Mouse (Mus musculus): Measurements from ENCODE around the gene Cdk6. TPM values are rescaled to one million over a fixed set of nuclear protein-coding genes. Genes with fewer than 3 reads are reported as not detected.
"Not testable (repeated sequence)": the region's sequence is repeated elsewhere in the genome, so short reads cannot be mapped to it uniquely, and the experiment has no call there.

Cdk6 gene
- polyA plus RNA-seq, 1 experiment from 2014 or later: 36.0 TPM

DNA sequence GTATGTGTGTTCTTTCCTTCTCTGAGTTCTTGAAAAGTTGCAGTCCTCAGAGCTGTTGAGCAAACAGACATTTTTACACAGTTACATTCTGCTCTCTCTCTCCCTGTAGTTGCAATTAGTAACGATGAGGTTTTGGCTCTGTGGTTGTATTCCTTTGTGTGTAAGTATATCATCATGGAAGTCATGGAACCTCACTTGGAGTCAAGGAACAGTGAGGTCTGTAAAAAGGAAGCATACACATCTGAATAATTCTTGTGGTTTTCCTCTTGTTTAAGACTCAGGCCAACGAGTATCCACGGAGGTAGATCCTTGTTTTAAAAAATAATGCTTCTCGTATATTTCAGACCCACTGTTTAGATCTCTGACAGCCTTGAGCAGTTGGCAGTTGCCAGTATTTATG lies 8.1 kb downstream of the Cdk6 start:
- H3K9ac ChIP-seq; H3K4me2 ChIP-seq (replicated peaks); H3K4me3 ChIP-seq (replicated peaks); H3K27ac ChIP-seq (replicated peaks); H3K9me3 ChIP-seq (replicated peaks); H3K36me3 ChIP-seq; ATAC-seq (ENCODE audit: insufficient number of reproducible peaks, low FRiP score, low TSS enrichment, low read depth); H3K27me3 ChIP-seq; H3K4me1 ChIP-seq: not testable (repeated sequence)
- 78% methylated on average over 4 of the region's 4 CpGs for WGBS

- H3K9me3 ChIP-seq (replicated peaks); ATAC-seq (ENCODE audit: insufficient number of reproducible peaks, low FRiP score, low TSS enrichment, low read depth); H3K27me3 ChIP-seq; H3K9ac ChIP-seq; H3K4me3 ChIP-seq (replicated peaks); H3K4me2 ChIP-seq (replicated peaks); H3K4me1 ChIP-seq; H3K27ac ChIP-seq (replicated peaks); H3K36me3 ChIP-seq: not testable (repeated sequence)
- WGBS: 67% methylated on average over 4 of the region's 4 CpGs
These were observed 10.6 kb downstream of the Cdk6 start for GRCm38 (mm10) chr5:3351836-3352235.

- WGBS: 87% methylated on average over 3 of the region's 3 CpGs
- no peak overlapping the region for H3K27ac ChIP-seq (replicated peaks)
- H3K36me3 ChIP-seq: no peaks in the 10 kb centered on the region
- no peak overlapping the region for H3K9ac ChIP-seq
- no peaks in the 10 kb centered on the region for H3K9me3 ChIP-seq (replicated peaks)
- no peak overlapping the region for H3K4me2 ChIP-seq (replicated peaks)
- H3K4me3 ChIP-seq (replicated peaks): no peak overlapping the region
- H3K4me1 ChIP-seq: no peaks in the 10 kb centered on the region; the same call in 1 of the 2 replicates
- H3K27me3 ChIP-seq: no peaks in the 10 kb centered on the region
- ATAC-seq (ENCODE audit: insufficient number of reproducible peaks, low FRiP score, low TSS enrichment, low read depth): no peak
These were observed 11.0 kb downstream of the Cdk6 start for GRCm38 (mm10) chr5:3352314-3352713.

- WGBS: 87% methylated on average over 3 of the region's 3 CpGs
- no peak overlapping the region for H3K9ac ChIP-seq
- no peaks in the 10 kb centered on the region for H3K27me3 ChIP-seq
- H3K9me3 ChIP-seq (replicated peaks): no peaks in the 10 kb centered on the region
- no peak overlapping the region for H3K27ac ChIP-seq (replicated peaks)
- no peaks in the 10 kb centered on the region for H3K36me3 ChIP-seq
- no peak overlapping the region for H3K4me2 ChIP-seq (replicated peaks)
- no peaks in the 10 kb centered on the region; the same call in 1 of the 2 replicates for H3K4me1 ChIP-seq
- ATAC-seq (ENCODE audit: insufficient number of reproducible peaks, low FRiP score, low TSS enrichment, low read depth): no peak
- no peak overlapping the region for H3K4me3 ChIP-seq (replicated peaks)
These were observed 11.5 kb downstream of the Cdk6 start for GRCm38 (mm10) chr5:3352827-3353226.

GRCm38 (mm10) chr5:3354307-3354706 lies 13.0 kb downstream of the Cdk6 start:
- 85% methylated on average over 5 of the region's 5 CpGs for WGBS
- Histone ChIP-seq H3K27ac (replicated peaks) (no peak overlapping the region), H3K9me3 (replicated peaks) (no peaks in the 10 kb centered on the region), H3K9ac (no peak overlapping the region), H3K36me3 (no peaks in the 10 kb centered on the region), H3K4me3 (replicated peaks) (no peak overlapping the region), H3K27me3 (no peaks in the 10 kb centered on the region), H3K4me2 (replicated peaks) (no peak overlapping the region), H3K4me1 (no peaks in the 10 kb centered on the region; the same call in 1 of the 2 replicates)
- no peak for ATAC-seq (ENCODE audit: insufficient number of reproducible peaks, low FRiP score, low TSS enrichment, low read depth)

DNA sequence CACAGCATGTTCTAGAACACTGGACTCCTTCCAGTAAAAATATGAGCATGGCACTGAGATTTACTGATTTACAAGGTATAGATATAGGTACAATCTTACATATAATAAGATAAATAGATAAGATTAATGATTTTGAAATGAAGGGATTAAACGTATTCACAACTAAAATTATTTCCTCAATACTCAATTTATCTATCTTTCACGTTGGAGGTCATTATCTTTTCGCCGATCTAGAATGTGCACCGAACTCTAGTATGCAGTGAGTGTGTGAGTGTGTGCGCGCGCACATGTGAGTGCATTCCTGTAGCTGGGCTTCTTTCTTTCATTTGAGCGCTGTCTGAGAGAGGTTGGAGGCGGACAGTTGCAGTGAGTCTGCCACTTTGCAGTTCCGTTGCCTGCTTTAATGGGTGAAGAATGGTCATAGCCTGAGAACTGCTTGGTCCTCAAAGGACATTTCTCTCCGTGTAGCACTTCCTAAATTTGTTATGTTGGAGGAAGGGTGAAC lies 13.8 kb downstream of the Cdk6 start:
- Histone ChIP-seq H3K4me3 (replicated peaks) (no peak overlapping the region), H3K27ac (replicated peaks) (no peak overlapping the region), H3K4me2 (replicated peaks) (no peak overlapping the region), H3K4me1 (no peaks in the 10 kb centered on the region; the same call in 1 of the 2 replicates), H3K9ac (no peak overlapping the region), H3K9me3 (replicated peaks) (no peaks in the 10 kb centered on the region), H3K27me3 (no peaks in the 10 kb centered on the region), H3K36me3 (no peaks in the 10 kb centered on the region)
- no peak for ATAC-seq (ENCODE audit: insufficient number of reproducible peaks, low FRiP score, low TSS enrichment, low read depth)
- 91% methylated on average over 12 of the region's 12 CpGs for WGBS

DNA sequence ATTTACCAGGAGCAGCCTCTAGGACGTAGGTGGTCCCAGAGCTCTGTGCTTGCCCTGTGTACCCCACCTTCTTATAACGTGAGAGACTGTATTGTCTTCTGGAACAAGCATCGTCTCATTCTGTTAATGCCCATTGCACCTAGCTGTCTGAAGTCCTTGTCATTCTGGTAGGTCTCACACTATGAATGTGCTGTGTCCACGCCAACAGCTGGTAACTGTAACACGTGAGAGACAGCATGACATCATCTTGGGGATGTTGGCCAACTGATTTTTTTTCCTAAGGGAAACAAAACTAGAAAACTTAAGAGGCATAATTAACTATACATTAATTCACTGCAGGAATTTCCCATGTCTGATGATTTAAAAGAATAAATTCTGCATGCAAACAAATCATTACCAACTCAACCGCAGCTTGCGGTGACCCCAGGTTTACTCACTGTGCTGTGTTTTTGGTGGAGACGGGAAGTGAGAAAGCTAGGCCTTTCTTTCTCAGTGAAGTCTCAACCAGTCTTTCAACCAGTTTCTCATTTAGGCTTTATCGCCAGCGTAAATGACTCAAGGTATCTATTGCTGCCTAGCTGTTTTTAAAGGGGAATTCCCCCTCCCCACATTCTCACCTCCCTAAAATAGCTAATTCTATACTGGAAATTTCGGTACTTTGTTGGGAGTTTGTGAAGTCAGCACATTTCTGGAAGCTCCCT lies 14.4 kb downstream of the Cdk6 start:
- Histone ChIP-seq H3K4me3 (replicated peaks) (no peak overlapping the region), H3K4me2 (replicated peaks) (no peak overlapping the region), H3K9ac (no peak overlapping the region), H3K9me3 (replicated peaks) (no peaks in the 10 kb centered on the region), H3K27me3 (no peaks in the 10 kb centered on the region), H3K36me3 (no peaks in the 10 kb centered on the region), H3K27ac (replicated peaks) (no peak overlapping the region), H3K4me1 (no peaks in the 10 kb centered on the region; the same call in 1 of the 2 replicates)
- 70% methylated on average over 11 of the region's 11 CpGs for WGBS
- ATAC-seq (ENCODE audit: insufficient number of reproducible peaks, low FRiP score, low TSS enrichment, low read depth): no peak

GRCm38 (mm10) chr5:3356261-3356778 lies 15.0 kb downstream of the Cdk6 start:
- Histone ChIP-seq H3K4me2 (replicated peaks) (no peak overlapping the region), H3K27ac (replicated peaks) (no peak overlapping the region), H3K9ac (no peak overlapping the region), H3K36me3 (no peaks in the 10 kb centered on the region), H3K9me3 (replicated peaks) (no peaks in the 10 kb centered on the region), H3K27me3 (no peaks in the 10 kb centered on the region), H3K4me1 (no peaks in the 10 kb centered on the region; the same call in 1 of the 2 replicates), H3K4me3 (replicated peaks) (no peak overlapping the region)
- 71% methylated on average over 10 of the region's 10 CpGs for WGBS
- ATAC-seq (ENCODE audit: insufficient number of reproducible peaks, low FRiP score, low TSS enrichment, low read depth): no peak

DNA sequence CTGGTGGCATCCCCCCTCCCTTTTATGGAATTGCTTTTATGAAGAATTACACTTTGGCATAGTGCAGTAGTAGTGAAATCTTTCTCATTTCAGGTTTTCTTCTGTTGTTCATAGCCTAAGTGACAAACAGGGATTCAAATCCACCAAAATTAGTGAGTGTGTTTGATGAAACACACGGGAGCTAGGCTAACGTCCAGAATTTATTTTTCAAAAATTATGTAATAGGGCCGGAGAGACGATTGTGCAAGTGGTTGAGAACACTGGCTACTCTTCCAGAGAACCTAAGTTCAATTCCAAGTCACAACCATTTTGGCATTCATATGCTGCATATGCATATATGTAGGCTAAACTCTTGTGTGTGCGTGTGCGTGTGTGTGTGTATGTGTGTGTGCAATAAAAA lies 16.2 kb downstream of the Cdk6 start:
- no peaks in the 10 kb centered on the region for H3K36me3 ChIP-seq
- no peak for ATAC-seq (ENCODE audit: insufficient number of reproducible peaks, low FRiP score, low TSS enrichment, low read depth)

DNA sequence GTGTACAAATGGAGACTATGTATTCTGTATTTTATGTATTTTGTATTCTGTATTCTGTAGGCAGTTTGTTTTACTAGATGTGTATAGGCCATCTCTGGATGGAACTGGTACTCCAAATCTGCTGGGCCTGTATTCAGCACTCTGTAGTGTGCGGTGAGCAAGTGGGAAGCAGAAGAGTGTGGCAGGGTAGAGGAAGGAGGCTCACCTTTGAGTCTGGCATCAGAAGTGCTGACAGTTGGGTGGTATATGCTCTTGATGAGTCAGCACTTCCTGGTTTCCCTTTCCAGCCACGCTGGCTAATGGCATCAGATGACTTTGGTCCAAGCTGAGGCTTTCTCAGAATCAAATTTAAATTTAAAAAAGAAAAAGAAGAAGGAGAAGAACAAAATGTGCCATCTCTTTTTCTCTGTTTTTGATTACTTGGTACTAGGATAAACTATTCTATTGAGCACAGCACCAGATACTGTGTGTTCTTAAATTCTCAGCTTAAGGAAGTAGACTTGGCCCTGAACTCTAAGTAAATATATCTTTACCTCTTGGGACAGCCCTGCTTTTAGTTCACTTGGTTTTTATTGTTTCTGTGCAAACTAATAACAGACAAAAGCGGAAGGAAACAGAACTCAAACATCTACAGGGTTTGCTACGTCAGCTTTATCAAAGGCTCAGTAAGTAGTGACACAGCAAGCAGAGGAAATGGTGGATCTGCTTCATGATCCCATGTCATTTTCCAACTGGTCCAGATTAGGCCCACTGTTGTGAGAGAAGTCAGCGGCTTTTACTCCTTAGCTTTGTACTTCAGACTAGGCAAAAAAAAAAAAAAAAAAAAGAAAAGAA lies 17.6 kb downstream of the Cdk6 start:
- Histone ChIP-seq H3K4me3 (replicated peaks) (no peak overlapping the region), H3K4me1 (no peaks in the 10 kb centered on the region; the same call in 1 of the 2 replicates), H3K27me3 (no peaks in the 10 kb centered on the region), H3K27ac (replicated peaks) (no peak overlapping the region), H3K9me3 (replicated peaks) (no peaks in the 10 kb centered on the region), H3K4me2 (replicated peaks) (no peak overlapping the region), H3K9ac (no peak overlapping the region), H3K36me3 (no peaks in the 10 kb centered on the region)
- no peak for ATAC-seq (ENCODE audit: insufficient number of reproducible peaks, low FRiP score, low TSS enrichment, low read depth)
- WGBS: 70% methylated on average over 5 of the region's 5 CpGs

More for the DNA sequence above, 16.2 kb downstream of the Cdk6 start:
- H3K9ac ChIP-seq: no peak overlapping the region
- no peaks in the 10 kb centered on the region; the same call in 1 of the 2 replicates for H3K4me1 ChIP-seq
- no peak overlapping the region for H3K27ac ChIP-seq (replicated peaks)
- 91% methylated on average over 6 of the region's 6 CpGs for WGBS
- no peaks in the 10 kb centered on the region for H3K27me3 ChIP-seq
- H3K4me2 ChIP-seq (replicated peaks): no peak overlapping the region
- H3K4me3 ChIP-seq (replicated peaks): no peak overlapping the region
- H3K9me3 ChIP-seq (replicated peaks): no peaks in the 10 kb centered on the region

DNA sequence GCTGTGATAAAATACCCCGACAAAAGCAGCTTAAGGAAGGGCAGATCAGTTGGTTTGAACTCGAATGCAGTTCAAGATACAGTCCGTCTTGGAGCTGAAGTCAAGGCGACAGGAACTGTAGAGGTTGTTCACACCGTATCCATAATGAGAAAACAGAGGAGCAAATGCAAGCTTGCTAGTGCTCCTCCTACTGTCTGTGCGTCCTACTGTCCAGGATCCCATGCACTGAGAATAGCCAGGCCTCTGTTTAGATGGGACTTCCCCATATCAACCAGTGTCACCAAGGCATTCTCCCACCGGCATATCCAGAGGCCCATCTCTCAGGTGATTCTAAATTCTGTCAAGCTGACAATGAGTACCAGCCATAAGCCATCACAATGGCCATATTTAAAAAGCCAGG lies 18.6 kb downstream of the Cdk6 start:
- 87% methylated on average over 7 of the region's 7 CpGs for WGBS

More for the DNA sequence above, 18.6 kb downstream of the Cdk6 start:
- no peak overlapping the region for H3K9ac ChIP-seq
- no peaks in the 10 kb centered on the region for H3K27me3 ChIP-seq
- no peaks in the 10 kb centered on the region for H3K36me3 ChIP-seq
- H3K4me1 ChIP-seq: no peaks in the 10 kb centered on the region; the same call in 1 of the 2 replicates
- no peaks in the 10 kb centered on the region for H3K9me3 ChIP-seq (replicated peaks)
- H3K4me2 ChIP-seq (replicated peaks): no peak overlapping the region
- H3K27ac ChIP-seq (replicated peaks): no peak overlapping the region
- ATAC-seq (ENCODE audit: insufficient number of reproducible peaks, low FRiP score, low TSS enrichment, low read depth): no peak
- H3K4me3 ChIP-seq (replicated peaks): no peak overlapping the region

Data from embryonic facial prominence, embryonic 15.5 days (tissue).